Mouse (Mus musculus): Measurements from ENCODE around the gene Gpr35. TPM values are rescaled to one million over a fixed set of nuclear protein-coding genes. Genes with fewer than 3 reads are reported as not detected.
A peak's percentile ranks its signal among the peaks of the same experiment; 100 is the strongest.
"Not testable (repeated sequence)": the region's sequence is repeated elsewhere in the genome, so short reads cannot be mapped to it uniquely, and the experiment has no call there.

The Gpr35 gene
- total RNA-seq, 2 experiments from 2014 or later, result 0.59 to 0.62 TPM

DNA sequence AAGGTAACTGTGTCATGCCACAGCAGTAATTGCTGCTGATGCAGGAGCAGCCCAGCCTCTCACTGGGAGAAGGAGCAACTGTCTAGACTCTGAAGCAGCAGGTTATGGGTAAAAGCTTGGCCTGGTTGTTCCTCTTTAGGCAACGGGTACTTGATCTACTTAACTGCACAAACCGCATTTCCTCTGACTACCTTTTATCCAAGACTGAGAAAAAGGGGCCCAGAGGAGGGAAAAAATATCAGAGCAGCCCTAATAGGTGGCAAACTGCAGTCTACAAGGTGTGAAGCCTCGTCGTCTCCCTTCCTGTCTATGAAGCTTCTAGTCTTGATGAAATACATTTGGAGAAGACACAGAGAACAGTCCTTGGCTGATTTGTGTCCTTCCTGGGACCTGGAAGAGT is 17.1 kb upstream of the Gpr35 start:
- no peak for DNase-seq

DNA sequence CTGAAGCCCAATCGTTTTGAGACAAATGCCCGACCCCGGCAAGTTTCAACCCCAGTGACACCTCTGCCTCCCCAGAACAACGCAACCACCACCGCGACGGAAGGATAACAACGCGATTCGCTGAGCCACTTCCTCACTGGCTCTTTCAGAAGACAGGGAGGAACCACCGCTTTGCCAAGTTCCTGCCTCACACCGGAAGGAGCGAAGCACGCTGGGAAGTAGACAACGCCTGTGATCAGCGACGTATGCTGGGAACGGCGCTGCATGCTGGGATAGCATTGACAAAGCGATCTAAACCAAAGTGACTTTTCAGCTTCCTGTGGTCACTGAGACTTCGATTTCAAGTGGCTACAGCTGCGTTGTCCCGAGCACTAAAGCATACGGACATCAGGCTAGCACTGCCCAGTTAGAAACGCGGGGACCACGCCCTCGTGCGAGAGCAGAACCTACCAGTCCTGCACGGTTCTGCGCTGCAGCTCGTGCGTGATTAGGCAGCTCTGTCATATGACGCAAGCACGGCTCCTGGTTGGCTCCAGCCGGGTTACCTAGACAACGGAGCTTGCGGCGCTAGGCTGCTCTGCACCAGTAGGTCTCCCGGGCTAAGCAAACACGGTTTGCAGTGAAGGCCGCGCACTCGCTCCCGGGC is 16.4 kb upstream of the Gpr35 start, which contains the start of gene Capn10:
Capn10 (plus strand) TSS at position 195 of the 646 bp plus-strand sequence.
- peak; percentile 95 to 98 for DNase-seq

DNA sequence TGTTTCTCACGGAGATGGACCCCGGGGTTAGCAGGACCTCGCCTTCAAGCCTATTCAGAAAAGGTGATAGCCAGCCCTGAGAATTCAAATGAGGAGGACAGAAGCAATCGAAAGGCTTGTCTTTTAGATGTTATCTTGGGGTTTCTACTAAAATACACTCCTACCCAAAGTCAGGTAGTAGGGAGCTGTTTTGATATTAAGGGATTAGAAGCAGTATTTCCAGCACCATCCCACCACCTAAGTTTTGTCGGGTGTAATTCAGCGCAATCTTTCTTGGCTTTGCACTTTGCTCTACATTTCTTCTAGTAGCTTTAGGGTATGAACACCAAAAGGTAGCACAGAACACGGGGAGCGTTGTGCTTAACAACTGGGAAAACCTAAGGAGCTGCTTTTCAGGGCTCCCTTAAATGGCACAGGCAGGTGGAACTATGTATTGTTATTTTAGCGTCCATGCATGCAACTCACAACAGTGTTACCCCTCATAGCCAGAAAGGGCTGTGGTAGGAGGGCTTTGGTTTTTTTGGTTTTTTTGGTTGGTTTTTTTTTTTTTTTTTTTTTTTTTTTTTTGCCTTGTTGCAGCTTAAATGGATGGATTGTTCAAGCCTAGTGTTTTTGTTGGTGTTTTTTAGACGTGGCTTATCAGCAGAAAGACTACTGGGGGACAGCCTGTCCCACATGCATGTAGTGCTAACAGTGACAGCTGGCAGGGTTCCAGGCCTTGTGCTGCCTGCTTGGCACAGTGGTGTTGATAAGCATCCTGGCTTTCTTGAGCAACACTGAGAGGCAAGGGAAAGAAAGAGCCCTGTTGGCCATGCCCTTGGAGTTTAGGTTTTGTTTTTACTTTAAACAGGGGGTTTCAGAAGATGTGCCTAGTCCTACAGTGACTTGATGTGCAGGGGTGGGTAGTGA is 15.4 kb upstream of the Gpr35 start:
- DNase-seq, result no peak

DNA sequence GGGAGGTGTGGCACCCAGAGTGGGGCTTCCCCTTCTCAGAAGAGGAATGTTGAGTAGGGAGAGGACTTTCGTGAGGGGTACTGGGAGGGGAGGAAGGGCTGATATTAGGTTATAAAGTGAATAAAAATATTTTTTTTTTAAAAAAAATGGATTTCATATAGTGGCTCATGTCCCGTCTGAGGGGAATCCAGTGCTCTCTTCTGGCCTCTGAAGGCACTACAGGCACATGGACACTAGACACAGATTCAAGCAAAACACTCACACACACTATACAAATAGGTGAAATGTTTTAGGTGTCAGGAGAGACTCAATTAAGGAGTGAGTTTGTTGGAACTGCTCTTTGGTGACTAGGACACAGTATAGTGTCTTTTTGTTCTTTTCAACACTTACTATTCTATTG is 14.7 kb upstream of the Gpr35 start:
- no peak for DNase-seq

DNA sequence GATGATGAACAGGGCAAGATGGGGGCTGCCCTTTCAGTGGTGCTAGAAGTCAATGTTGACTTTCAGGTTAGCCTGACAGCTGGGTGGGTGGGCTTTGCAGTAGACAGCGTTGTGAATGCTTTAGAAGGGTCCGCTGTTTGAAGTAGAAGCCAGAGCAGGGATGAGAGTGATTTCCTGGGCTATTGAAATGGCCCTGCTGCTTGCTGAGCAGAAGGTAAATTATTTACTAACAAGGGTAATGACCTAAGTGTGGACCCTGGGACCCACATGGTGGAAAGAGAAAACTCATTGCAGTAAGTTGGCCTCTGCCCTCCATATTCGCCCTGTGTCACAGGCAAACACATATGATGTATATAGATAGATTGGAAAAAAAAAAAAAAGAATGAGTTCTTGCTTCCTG is 14.2 kb upstream of the Gpr35 start:
- no peak for DNase-seq

DNA sequence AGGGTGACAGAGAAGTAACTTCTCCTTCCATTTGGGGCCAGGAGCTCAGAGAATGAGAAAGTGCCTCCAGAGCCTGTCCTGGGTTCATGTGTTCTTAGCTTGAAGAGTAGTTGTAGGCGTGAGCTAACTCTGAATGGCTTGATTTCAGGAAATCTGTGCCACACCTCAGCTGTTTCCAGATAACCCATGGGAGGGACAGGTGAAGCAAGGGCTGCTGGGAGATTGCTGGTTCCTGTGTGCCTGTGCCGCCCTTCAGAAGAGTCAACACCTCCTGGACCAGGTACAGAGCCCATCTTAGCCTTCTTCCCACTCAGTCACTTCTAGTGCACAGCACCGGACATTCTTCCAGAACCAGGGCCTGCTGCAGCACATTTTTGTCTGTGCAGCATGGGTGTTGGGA is 12.9 kb upstream of the Gpr35 start:
- DNase-seq, result no peak

DNA sequence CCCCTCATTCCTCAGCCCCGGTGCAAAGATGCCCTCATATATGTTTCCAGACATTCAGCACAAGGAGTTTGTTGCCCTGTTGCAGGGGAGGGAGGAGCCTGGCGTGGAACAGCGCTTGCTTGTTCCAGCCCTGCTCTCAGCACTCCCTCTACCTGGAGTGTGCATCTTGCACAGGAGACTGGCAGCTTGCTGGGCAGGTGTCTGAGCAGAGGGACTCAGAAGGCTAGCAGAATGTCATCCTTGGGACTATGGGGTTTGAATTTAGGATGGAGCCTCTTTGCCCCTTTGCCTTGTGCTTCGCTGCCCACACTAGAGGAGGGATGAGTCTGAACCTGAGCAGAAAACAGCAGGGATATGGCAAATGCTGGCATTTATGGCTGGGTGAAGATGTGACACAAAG is 10.9 kb upstream of the Gpr35 start:
- DNase-seq, result no peak

DNA sequence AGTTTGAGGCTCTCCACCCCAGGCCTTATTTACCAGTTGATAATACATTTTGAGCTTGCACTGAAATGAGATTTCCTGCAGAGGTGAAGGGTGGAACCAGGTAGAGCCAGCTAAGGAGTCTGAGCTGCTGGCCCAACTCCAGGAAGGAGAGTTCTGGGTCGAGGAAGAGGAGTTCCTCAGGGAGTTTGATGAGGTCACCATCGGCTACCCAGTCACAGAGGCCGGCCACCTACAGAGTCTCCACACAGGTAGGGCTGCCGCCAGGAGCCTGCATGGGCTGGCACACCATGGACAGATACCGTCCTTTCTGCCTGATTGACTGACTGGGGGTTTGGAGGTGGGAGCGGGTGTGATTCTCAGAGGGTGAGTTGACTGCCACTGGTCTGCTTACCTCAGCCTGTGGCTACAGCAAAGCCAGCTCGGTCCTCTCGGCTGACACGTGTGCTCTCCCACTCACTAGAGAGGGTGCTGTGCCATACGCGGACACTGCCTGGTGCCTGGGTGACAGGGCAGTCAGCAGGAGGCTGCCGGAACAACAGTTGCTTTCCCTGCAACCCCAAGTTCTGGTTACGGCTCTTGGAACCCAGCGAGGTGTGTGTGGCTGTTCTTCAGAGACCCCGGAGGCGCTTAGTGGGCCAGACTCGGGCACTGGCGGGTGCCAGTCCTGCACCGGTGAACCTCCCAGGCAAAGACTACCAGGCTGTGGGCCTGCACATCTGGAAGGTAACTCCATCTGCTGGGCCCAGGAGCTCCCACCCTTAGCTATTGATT is 7.3 kb upstream of the Gpr35 start:
- DNase-seq, result no peak

DNA sequence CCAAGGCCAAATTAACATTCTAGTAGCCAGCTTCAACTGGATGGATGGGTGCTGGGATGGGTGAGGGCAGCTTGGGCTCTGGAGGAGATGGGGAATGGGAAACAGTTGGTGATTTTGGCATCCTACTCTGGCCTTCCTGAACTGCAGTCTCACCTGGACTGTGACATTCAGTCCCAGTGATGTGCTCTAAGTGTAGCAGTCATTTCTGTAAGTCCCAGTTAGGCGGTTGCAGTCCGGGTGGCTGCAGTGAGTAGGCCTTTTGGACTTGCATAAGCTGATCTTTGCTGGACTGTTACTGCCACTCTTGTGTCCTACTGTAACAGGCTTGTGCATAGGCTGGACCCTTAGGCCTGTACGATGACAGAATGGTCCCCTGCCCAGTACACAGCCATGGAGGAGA is 2.7 kb upstream of the Gpr35 start:
- DNase-seq, result peak in 1 of 2 experiments; percentile 0

DNA sequence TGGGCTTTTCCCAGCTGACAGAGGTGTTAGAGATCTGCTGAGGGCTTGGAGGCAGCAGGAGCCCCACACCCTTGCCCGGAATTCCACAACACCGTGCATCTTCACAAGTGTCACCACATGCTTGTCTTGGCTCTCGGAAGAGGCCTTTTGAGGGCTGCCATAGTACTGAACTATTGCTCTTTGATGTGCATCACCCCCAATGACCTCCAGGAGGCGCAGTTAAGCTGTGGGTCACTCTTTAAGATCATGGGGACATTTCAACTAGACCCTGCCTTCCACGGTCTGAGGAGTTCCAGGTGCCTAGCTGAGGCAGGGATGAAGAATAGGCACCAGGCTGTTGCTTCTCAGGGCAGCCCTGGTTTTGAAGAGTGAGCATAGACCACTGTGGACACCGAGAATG is 1.2 kb upstream of the Gpr35 start:
- DNase-seq, result peak; percentile 13 to 40

DNA sequence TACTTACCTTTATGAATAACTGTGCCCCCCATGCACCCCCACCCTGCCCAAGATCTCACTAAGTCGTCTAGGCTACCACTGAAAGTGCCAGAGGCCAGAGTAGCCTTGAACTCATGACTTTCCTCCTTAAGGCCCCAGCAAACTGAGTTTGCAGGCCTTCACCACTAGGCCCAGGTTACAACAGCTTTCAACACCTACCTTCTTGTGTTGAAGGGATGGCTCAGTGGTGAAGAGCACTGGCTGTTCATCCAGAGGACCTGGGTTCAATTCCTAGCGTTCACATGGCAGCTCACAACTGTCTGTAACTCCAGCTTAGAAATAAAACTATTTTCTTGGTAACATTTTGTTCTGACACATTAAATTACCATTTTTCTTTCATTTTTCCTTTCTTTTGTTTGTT is 3.0 kb downstream of the Gpr35 start:
- no peak for DNase-seq

DNA sequence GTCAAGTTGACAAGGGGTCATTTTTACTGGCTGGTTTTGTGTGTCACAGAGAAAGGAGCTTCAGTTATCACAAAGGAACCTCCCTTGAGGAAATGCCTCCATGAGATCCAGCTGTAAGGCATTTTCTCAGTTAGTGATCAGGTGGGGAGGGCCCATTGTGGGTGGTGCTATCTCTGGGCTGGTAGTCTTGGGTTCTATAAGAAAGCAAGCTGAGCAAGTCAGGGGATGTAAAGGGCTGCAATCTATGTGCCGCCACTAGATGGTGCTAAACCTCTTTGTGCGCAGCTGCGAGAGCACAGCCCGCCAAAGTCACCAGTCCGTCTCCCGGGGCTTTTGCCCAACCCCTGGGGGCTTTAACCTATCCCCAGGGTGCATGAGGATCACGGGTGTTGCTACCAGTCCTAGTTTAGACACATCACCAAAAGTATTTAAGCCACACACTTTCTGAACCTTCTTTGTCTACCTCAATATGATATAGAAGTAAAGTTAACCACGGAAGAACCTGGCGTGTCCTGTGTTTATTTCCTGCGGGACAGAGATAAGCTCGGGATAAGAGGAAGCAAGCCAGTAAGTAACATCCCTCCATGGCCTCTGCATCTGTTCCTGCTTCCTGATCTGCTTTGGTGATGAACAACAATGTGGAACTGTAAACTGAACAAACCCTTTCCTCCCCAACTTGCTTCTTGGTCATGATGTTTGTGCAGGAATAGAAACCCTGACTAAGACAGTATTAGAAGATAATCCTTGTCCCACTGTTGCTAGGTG is 6.1 kb downstream of the Gpr35 start:
- DNase-seq, result peak; percentile 65 to 86

DNA sequence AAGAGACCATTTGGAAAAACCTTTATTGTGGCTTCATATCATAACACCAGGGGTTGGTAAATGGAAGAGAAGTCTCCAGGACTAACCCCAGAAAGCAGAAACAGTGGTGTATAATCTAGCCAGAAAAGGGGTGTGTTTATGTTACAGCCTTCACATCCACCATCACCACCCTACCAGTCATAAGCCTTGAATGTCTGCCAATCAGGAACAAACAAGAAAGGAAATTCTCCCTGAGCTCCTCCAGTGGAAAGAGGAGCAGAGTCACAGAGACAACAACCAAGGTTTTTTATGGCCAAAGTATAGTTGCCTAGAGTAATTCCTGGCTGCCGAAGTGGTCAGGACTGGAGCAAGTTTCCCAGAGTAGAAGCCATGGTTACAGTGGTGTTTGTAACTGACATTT is 8.3 kb downstream of the Gpr35 start:
- no peak for DNase-seq

DNA sequence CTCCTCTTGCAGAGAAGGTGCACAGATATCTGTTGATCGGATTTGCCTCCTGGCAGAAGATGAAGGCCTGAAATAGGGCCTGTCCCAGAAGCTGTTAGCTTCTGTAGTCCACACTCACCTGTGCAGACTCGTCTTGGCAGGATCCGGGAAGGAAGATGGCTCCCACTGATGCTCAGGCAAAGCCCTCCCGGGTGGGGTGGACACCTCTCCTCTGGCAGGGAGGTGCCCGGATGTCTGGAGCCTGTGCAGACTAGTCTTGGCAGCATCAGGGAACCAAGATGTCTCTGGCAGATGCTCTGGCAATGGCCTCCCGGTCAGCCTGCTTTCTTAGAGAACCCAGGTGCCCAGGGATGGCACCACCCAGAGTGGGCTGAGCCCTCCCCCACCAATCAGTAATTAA is 20.1 kb downstream of the Gpr35 start:
- not testable (repeated sequence) for DNase-seq

DNA sequence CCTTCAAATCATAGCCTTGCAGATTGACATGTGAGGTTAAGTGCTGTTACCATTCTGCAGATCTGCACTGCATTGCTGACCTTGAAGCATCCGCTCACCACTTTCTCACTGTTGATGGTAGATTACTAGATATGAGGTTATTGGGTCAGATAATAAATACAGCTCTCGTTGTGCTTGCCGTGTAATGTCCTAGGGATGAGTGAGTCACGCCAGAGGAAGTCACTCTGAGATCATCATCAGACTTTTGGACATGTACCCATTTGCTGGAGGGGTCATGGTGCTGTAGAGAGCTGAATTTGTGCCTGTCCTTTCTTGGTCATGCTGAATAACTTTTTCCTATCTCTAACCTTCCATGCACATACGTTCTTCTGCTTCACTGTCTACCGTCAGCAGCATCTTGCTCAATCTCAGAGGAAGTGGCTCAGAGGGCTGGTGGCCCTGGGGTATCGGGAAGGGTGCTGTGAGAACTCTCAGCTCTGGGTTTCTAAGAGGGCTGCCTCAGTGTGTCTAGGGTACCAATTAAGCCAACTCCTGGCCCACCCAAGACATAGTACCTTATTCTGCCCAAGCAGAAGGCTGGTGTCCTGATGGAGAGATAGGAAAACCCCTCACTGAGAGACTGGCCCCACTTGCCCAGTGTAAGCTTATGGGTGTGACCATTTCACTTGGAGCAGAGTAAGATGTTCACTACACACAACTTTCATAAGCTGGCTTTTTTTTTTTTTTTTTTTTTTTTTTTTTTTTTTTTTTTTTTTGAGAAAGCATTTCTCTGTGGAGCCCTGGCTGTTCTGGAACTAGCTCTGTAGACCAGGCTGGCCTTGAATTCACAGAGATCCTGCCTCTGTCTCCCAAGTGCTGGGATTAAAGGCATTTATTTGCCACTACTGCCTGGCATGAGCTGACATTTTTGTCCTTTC is 21.5 kb downstream of the Gpr35 start:
- DNase-seq, result peak in 1 of 2 experiments; percentile 36

DNA sequence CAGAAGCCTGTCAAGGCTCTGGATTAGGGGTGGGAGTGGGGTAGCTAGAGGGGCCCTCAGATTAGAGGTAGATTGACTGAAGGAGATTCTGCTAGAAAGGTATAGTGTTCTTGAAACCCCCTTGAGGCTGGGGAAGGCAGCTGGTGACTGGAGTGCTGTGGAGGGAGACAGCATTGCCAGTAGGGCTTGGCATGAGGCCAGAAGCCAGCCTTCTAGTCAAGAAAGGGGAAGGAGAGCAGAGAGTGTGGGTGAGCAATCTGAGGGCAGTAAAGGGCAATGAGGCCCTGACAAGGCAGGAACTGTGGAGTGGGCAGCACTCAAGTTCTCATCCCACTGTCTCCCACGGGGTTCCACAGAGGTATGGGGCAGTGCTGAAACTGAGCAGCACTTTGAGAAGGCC is 22.2 kb downstream of the Gpr35 start:
- peak; percentile 52 to 62 for DNase-seq

DNA sequence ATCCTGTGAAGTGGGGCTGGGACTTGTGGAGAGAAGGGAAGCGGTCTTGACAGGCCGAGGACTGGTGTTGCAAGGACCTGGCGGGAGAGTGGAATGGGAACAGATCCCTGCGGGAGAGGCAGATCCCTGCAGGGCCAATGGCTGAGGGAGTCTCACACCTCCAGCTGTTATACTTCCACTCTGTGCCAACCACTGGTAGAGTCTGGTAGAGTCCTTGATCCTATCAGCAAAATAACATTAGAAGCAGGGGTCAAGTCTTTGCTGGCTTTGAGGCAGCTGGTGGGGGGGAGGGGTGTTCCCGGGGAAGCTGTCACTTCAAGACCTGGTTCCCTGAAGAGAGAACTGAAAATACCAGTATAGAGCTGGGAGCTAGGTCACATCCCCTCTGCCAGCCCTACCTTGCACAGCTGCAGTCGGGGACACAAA is 25.5 kb downstream of the Gpr35 start:
- peak; percentile 49 to 57 for DNase-seq

DNA sequence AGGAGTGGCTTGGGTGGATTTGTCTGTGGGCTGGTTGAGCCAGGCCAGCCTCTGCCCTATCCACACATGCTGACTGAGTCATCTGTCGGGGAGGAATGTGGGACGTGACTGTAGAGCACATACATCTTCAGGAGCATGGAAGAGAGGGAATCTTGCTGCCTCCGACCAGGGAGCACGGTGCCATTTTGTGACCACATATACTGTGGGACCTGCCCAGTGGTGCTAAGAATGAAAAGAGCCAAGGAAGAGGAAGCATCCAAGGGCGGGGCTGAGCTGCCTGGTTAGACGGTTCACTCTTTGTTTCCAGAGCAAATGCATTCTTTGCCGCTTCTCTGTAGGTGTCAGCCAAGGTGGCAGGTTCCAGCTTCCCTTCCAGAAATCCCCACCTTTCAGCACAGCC is 28.0 kb downstream of the Gpr35 start:
- no peak for DNase-seq

DNA sequence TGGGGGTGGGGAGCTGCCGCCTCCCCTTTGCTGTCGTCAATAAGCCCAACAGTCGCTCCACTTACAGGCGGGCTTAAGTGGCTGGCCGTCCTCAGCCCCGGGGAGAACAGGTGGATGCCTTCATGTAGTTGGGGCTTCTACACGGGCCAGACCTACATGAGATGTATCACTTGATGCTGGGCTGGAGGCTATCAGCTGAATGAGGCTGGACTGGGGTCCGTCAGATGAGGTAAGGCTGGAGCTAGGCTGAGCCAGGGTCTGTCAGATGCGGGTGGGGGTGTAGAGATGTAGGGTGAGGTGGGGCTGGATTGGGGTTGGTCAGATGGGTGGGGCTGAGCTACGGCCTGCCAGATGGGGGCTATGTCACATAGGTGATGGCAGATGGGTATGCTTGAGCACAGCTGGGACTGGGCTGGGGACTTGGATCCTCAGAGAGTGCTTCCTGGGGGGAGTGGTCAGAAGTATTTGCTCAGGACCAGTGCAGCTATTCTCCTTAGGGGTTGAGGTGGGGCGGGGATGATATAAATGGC is 28.5 kb downstream of the Gpr35 start:
- DNase-seq, result peak in 1 of 2 experiments; percentile 17

DNA sequence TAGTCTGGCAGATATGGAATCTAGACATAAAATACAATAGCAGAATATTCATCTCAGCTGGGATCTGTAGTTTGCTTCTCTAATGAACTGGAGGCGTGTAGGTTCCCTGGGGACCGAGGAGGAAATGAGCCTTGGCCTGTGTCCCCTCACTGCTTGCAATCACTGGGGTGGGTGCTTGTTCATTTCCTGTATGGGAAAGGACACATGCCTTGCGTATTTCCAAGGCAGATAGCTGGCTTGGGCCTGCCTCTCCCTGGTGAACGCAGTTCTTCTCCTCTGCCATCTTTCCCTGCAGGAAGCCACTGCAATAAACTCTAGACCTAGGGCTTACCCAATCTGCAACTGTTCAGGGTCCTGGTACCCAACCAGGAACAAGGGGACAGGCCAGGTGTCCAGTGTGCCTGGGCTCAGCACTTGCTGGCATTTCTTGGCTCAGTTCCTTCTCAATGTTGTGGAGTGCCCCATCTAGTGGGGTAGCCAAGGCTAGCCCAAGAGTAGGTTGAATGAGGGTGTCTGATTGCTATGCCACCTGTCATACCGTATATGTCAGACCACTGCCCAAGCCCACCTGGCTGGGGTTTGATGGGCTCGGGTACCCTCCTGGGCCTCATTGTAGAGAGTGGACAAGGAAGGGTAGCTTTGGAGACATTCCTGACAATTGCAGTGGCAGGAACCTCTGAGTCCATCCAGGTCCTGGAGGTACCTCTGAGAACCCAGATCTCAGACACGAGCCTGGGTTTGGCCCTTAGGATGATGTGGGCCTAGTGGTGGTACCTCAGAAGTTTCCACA is 30.6 kb downstream of the Gpr35 start:
- DNase-seq, result peak; percentile 81 to 93
